Mouse (Mus musculus): ENCODE data around the gene Ccdc189. TPM values are rescaled to one million over a fixed set of nuclear protein-coding genes. Genes with fewer than 3 reads are reported as not detected.

Gene Ccdc189
- polyA plus RNA-seq, 1 experiment from 2014 or later, result 5.9 TPM

DNA sequence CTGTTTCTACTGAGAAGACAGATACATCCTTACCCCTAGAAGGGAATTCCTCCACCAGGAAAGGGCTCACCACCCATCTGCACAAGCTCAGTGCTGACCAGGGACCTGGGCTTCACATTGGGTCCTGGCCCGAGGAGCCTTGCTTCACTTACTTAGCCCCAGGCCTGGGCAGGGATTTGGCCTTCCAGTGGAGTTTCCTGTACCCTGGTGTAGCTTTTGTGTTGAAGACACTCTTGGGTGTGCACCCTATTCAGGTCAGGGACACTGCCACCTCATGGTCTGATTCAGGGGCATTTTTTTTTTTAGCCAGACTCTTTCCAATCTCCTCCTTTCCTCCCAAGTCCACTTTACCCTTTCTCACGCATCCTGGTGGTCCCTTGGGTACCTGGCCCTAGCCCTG lies 14.5 kb upstream of the Ccdc189 start:
- Histone ChIP-seq H3K4me2 (ENCODE audit: low read depth, low read length) (no peak overlapping the region), H3K9ac (ENCODE audit: low read depth, low read length) (no peak overlapping the region), H3K9me3 (replicated peaks; ENCODE audit: control insufficient read depth, low read length) (no peaks in the 10 kb centered on the region), H3K27ac (ENCODE audit: low read length) (no peak overlapping the region), H3K4me1 (ENCODE audit: control insufficient read depth, low read depth, low read length) (no peaks in the 10 kb centered on the region), H3K27me3 (ENCODE audit: control insufficient read depth, insufficient read depth, low read depth, low read length) (no peaks in the 10 kb centered on the region), H3K4me3 (ENCODE audit: low read depth, low read length) (no peak overlapping the region), H3K36me3 (ENCODE audit: control insufficient read depth, insufficient read depth) (peaks cover 36% of the 10 kb centered on the region)
- WGBS (ENCODE audit: insufficient replicate concordance), result 87% methylated on average over 2 of the region's 2 CpGs
- no peak for ATAC-seq (ENCODE audit: low read depth)

DNA sequence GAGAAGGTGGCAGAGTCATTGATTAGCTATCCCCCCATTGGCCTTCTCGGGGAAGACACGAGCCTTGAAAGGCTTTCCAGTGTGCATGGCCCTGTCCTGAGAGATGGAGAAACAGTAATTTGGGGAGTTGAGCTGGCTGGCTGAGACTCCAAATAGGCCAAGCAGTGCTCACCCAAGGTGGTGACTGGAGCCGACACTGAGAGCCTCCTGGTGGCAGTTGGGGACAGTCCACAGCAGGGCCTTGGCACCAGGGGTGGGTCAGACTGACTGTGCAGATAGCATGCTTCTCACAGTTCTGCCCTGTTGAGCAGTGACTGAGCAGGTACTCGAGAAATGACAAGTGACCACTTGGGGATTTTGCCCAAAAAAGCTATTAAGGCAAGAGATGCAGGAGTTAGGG lies 13.3 kb upstream of the Ccdc189 start:
- peaks cover 48% of the 10 kb centered on the region for H3K36me3 ChIP-seq (ENCODE audit: control insufficient read depth, insufficient read depth)

GRCm38 (mm10) chr7:127600612-127601011 lies 12.2 kb upstream of the Ccdc189 start:
- WGBS (ENCODE audit: insufficient replicate concordance), result 93% methylated on average over 7 of the region's 7 CpGs
- no peak overlapping the region for H3K4me3 ChIP-seq (ENCODE audit: low read depth, low read length)
- H3K27ac ChIP-seq (ENCODE audit: low read length), result no peak overlapping the region
- H3K9me3 ChIP-seq (replicated peaks; ENCODE audit: control insufficient read depth, low read length), result no peaks in the 10 kb centered on the region
- peaks cover 59% of the 10 kb centered on the region for H3K36me3 ChIP-seq (ENCODE audit: control insufficient read depth, insufficient read depth)
- no peaks in the 10 kb centered on the region for H3K27me3 ChIP-seq (ENCODE audit: control insufficient read depth, insufficient read depth, low read depth, low read length)
- no peak overlapping the region for H3K9ac ChIP-seq (ENCODE audit: low read depth, low read length)
- H3K4me1 ChIP-seq (ENCODE audit: control insufficient read depth, low read depth, low read length), result no peaks in the 10 kb centered on the region
- no peak overlapping the region for H3K4me2 ChIP-seq (ENCODE audit: low read depth, low read length)
- no peak for ATAC-seq (ENCODE audit: low read depth)

More for the DNA sequence above, 13.3 kb upstream of the Ccdc189 start:
- ATAC-seq (ENCODE audit: low read depth), result no peak
- H3K4me3 ChIP-seq (ENCODE audit: low read depth, low read length), result no peak overlapping the region
- H3K4me2 ChIP-seq (ENCODE audit: low read depth, low read length), result no peak overlapping the region
- no peak overlapping the region for H3K27ac ChIP-seq (ENCODE audit: low read length)
- H3K9me3 ChIP-seq (replicated peaks; ENCODE audit: control insufficient read depth, low read length), result no peaks in the 10 kb centered on the region
- 78% methylated on average over 4 of the region's 4 CpGs for WGBS (ENCODE audit: insufficient replicate concordance)
- no peaks in the 10 kb centered on the region for H3K27me3 ChIP-seq (ENCODE audit: control insufficient read depth, insufficient read depth, low read depth, low read length)
- no peaks in the 10 kb centered on the region for H3K4me1 ChIP-seq (ENCODE audit: control insufficient read depth, low read depth, low read length)
- H3K9ac ChIP-seq (ENCODE audit: low read depth, low read length), result no peak overlapping the region

DNA sequence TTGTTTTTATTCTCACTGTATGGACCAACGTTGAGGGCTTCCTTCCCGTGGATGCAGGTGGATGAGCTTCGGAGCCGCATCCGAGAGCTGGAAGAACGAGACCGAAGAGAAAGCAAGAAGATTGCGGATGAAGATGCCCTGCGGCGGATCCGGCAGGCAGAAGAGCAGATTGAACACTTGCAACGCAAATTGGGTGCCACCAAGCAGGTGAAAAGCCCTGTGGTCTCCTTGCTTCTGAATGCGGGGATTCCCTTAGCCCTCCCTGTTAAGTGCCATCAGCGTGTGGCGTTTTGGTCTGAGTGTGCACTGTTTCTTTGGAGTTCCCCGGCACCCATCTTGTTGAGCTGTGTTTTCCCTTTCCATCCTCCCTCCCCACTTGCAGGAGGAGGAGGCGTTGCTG lies 8.4 kb upstream of the Ccdc189 start:
- Histone ChIP-seq H3K4me3 (ENCODE audit: low read depth, low read length) (no peak overlapping the region), H3K36me3 (ENCODE audit: control insufficient read depth, insufficient read depth) (peaks cover 83% of the 10 kb centered on the region), H3K4me2 (ENCODE audit: low read depth, low read length) (no peak overlapping the region), H3K9me3 (replicated peaks; ENCODE audit: control insufficient read depth, low read length) (no peaks in the 10 kb centered on the region), H3K27me3 (ENCODE audit: control insufficient read depth, insufficient read depth, low read depth, low read length) (no peaks in the 10 kb centered on the region), H3K27ac (ENCODE audit: low read length) (no peak overlapping the region), H3K9ac (ENCODE audit: low read depth, low read length) (no peak overlapping the region), H3K4me1 (ENCODE audit: control insufficient read depth, low read depth, low read length) (no peaks in the 10 kb centered on the region)
- WGBS (ENCODE audit: insufficient replicate concordance), result 95% methylated on average over 17 of the region's 17 CpGs
- no peak for ATAC-seq (ENCODE audit: low read depth)

GRCm38 (mm10) chr7:127592575-127592974 lies 4.2 kb upstream of the Ccdc189 start:
- ATAC-seq (ENCODE audit: low read depth), result no peak
- H3K27me3 ChIP-seq (ENCODE audit: control insufficient read depth, insufficient read depth, low read depth, low read length), result no peaks in the 10 kb centered on the region
- H3K4me2 ChIP-seq (ENCODE audit: low read depth, low read length), result no peak overlapping the region
- peaks cover 14% of the 10 kb centered on the region for H3K4me1 ChIP-seq (ENCODE audit: control insufficient read depth, low read depth, low read length)
- no peak overlapping the region for H3K4me3 ChIP-seq (ENCODE audit: low read depth, low read length)
- no peak overlapping the region for H3K27ac ChIP-seq (ENCODE audit: low read length)
- WGBS (ENCODE audit: insufficient replicate concordance), result 87% methylated on average over 14 of the region's 14 CpGs
- no peaks in the 10 kb centered on the region for H3K9me3 ChIP-seq (replicated peaks; ENCODE audit: control insufficient read depth, low read length)
- no peak overlapping the region for H3K9ac ChIP-seq (ENCODE audit: low read depth, low read length)
- peaks cover 74% of the 10 kb centered on the region for H3K36me3 ChIP-seq (ENCODE audit: control insufficient read depth, insufficient read depth)

GRCm38 (mm10) chr7:127591108-127591507 lies 2.7 kb upstream of the Ccdc189 start:
- Histone ChIP-seq H3K27me3 (ENCODE audit: control insufficient read depth, insufficient read depth, low read depth, low read length) (no peaks in the 10 kb centered on the region), H3K4me2 (ENCODE audit: low read depth, low read length) (no peak overlapping the region), H3K9me3 (replicated peaks; ENCODE audit: control insufficient read depth, low read length) (no peaks in the 10 kb centered on the region), H3K27ac (ENCODE audit: low read length) (no peak overlapping the region), H3K36me3 (ENCODE audit: control insufficient read depth, insufficient read depth) (peaks cover 59% of the 10 kb centered on the region), H3K9ac (ENCODE audit: low read depth, low read length) (no peak overlapping the region), H3K4me3 (ENCODE audit: low read depth, low read length) (no peak overlapping the region), H3K4me1 (ENCODE audit: control insufficient read depth, low read depth, low read length) (peaks cover 28% of the 10 kb centered on the region)
- 85% methylated on average over 10 of the region's 10 CpGs for WGBS (ENCODE audit: insufficient replicate concordance)
- no peak for ATAC-seq (ENCODE audit: low read depth)

GRCm38 (mm10) chr7:127589637-127590036 lies 1.2 kb upstream of the Ccdc189 start:
- Histone ChIP-seq H3K9ac (ENCODE audit: low read depth, low read length) (no peak overlapping the region), H3K4me3 (ENCODE audit: low read depth, low read length) (peak overlapping the region; percentile 92), H3K36me3 (ENCODE audit: control insufficient read depth, insufficient read depth) (peaks cover 45% of the 10 kb centered on the region)

DNA sequence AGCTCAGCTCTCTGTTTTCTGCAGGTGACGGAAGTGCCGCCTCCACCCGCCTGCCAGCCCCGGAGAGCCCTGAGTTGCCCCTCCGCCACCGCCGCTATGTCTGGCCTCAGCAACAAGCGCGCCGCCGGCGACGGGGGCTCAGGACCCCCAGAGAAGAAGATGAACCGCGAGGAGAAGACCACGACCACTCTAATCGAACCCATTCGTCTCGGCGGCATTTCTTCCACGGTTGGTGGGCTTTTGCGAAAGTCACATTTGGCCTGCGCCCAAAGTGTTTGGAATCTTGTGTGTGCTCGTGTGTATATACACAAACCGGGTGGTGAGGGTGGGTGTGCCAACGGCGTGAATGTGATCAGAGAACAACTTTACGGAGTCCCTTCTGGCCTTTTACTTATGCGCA lies 506 bp upstream of the Ccdc189 start:
- Histone ChIP-seq H3K4me1 (ENCODE audit: control insufficient read depth, low read depth, low read length) (peaks cover 38% of the 10 kb centered on the region), H3K27me3 (ENCODE audit: control insufficient read depth, insufficient read depth, low read depth, low read length) (no peaks in the 10 kb centered on the region), H3K4me2 (ENCODE audit: low read depth, low read length) (peak overlapping the region; percentile 97), H3K9me3 (replicated peaks; ENCODE audit: control insufficient read depth, low read length) (no peaks in the 10 kb centered on the region), H3K4me3 (ENCODE audit: low read depth, low read length) (peak overlapping the region; percentile 92), H3K27ac (ENCODE audit: low read length) (peak overlapping the region; percentile 68), H3K9ac (ENCODE audit: low read depth, low read length) (peak overlapping the region; percentile 92), H3K36me3 (ENCODE audit: control insufficient read depth, insufficient read depth) (peaks cover 39% of the 10 kb centered on the region)
- ATAC-seq (ENCODE audit: low read depth), result peak; percentile 2; the same call in 1 of the 2 replicates
- WGBS (ENCODE audit: insufficient replicate concordance), result 5% methylated on average over 29 of the region's 29 CpGs

More at GRCm38 (mm10) chr7:127589637-127590036, 1.2 kb upstream of the Ccdc189 start:
- WGBS (ENCODE audit: insufficient replicate concordance), result 89% methylated on average over 9 of the region's 9 CpGs
- no peaks in the 10 kb centered on the region for H3K9me3 ChIP-seq (replicated peaks; ENCODE audit: control insufficient read depth, low read length)
- no peak for ATAC-seq (ENCODE audit: low read depth)
- H3K27ac ChIP-seq (ENCODE audit: low read length), result no peak overlapping the region
- H3K4me1 ChIP-seq (ENCODE audit: control insufficient read depth, low read depth, low read length), result peaks cover 38% of the 10 kb centered on the region
- H3K4me2 ChIP-seq (ENCODE audit: low read depth, low read length), result peak overlapping the region; percentile 97
- no peaks in the 10 kb centered on the region for H3K27me3 ChIP-seq (ENCODE audit: control insufficient read depth, insufficient read depth, low read depth, low read length)

- no peak for ATAC-seq (ENCODE audit: low read depth)
- no peaks in the 10 kb centered on the region for H3K9me3 ChIP-seq (replicated peaks; ENCODE audit: control insufficient read depth, low read length)
- H3K4me2 ChIP-seq (ENCODE audit: low read depth, low read length), result peak overlapping the region; percentile 97
- peak overlapping the region; percentile 92 for H3K4me3 ChIP-seq (ENCODE audit: low read depth, low read length)
- peak overlapping the region; percentile 69; the same call in 1 of the 2 replicates for H3K9ac ChIP-seq (ENCODE audit: low read depth, low read length)
- H3K4me1 ChIP-seq (ENCODE audit: control insufficient read depth, low read depth, low read length), result peaks cover 38% of the 10 kb centered on the region
- H3K36me3 ChIP-seq (ENCODE audit: control insufficient read depth, insufficient read depth), result peaks cover 33% of the 10 kb centered on the region
- WGBS (ENCODE audit: insufficient replicate concordance), result 70% methylated on average over 5 of the region's 5 CpGs
- peak overlapping the region; percentile 72 for H3K27ac ChIP-seq (ENCODE audit: low read length)
- no peaks in the 10 kb centered on the region for H3K27me3 ChIP-seq (ENCODE audit: control insufficient read depth, insufficient read depth, low read depth, low read length)
Observed at GRCm38 (mm10) chr7:127587196-127587595, 1.2 kb downstream of the Ccdc189 start.
